Mouse (Mus musculus) right cerebral cortex, postnatal 25 days (tissue): ENCODE measurements at regions not wholly inside any gene's neighbourhood (a gene's known extent, or its start where the extent isn't known, plus 50 kb on each side); places are given as distances from the start of the nearest gene placed in this dataset.

Experiments used
- DNase-seq: peaks from one replicate; pipeline ENCODE4 v3.0.0; 2022

DNA sequence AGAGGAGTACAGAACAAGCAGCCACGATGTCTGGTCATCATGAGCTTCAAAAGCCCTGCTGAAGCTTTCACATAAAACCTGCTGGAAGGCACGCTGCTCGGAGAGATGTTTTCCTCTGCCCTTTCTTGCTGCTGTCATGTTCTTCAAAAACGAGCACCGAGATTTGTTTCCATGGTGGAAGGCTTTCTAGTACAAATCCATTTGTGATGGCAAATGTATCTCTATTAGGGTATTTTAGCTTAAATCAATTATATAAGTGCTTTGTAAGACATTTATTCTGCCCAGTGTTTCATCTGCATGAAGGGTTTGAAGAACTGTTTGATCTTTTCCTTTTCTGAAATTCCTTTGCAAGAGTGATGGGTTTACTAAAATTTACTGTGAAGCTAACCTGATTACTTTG, 253.1 kb downstream of the Fam173b start:
- DNase-seq = no peak

DNA sequence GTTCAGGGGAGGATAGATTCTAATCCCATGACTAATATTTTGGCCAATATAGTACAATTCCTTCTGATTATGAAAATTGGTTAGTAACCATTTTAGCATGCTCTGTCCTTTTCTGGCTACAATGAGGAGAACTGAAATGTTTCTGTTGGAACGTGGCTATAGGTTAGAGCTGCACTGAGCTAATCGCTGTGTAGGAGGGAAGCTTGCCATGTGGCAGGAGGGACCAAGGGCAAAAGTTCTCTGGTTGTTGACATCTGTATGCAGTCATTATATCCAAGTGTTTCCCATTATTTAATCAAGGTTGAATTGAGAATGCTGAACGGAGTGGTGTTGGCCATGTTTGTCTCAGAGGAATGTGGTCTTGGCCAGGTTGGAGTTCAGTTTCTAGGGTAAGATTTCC, 253.5 kb downstream of the Fam173b start:
- no peak for DNase-seq

DNA sequence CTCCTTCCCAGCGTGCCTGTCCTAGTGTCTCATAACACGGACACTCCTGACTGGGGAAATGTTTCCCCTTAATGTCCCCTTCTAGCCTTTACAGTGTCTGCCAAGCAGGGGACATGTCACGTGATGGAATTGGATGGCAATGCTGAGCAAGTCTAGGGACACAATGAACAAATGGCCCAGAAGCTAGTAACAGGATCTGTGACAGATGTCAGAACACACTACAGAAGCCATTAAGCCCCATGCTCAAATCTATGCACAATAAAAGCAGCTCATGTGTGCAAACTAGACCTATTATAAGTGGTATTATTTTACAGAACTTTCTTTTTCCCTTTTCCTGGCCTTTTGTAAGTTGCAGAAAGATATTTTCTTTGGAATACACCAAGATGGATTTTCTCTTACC, 267.4 kb downstream of the Fam173b start:
- no peak for DNase-seq

DNA sequence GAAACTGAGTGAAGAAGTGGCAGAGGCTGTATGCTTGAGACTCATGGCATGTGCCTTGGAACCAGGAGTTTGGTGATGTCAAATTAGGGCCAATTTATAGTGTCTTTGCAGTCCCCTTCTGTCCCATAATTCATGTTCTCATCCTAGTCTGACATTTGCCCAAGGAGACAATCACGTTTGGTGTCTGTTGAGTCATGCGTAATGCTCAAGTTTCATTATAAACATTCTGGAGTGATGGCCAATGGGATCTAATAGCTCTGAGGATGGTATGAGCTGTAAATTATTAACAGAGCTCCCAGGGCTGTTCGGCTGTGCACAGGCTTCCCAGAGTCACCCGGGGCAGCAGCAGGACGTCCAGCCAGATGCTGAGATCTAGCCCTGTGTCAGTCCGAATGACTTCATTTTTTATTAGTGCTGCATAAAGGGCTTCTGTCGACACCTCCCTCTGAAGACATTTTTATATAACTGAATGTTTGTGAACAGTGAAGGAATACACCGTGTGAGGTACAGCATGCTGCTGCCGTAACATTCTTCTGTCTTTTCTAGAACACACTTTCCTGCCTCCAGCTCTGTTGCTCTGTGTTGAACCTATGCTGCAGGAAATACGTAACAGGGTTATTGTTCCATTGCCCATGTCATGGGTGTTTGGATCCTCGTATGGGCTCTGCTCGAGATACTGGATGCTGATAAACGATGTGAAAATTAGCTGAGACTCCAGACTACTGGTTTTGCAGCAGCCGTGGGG, 268.2 kb downstream of the Fam173b start:
- no peak for DNase-seq

DNA sequence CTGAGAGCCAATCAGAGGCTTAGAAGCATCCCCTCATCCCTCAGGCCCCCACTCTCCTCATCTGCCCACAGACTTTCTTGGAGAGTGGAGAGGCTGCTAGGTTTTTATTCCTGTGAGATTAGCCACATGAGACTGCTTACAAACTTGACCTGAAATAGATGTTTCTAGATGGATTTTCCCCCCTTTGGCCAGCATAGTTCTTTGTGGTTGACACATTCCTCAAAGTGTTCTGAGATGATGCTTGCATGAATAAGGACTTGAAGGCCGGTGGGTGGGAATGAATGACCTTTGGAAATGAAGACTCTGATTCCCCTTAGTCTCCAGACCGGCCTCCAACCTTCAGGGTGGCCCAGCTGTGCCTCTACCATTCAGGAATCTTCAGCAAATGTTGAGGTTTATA, 273.8 kb downstream of the Fam173b start:
- DNase-seq = no peak

DNA sequence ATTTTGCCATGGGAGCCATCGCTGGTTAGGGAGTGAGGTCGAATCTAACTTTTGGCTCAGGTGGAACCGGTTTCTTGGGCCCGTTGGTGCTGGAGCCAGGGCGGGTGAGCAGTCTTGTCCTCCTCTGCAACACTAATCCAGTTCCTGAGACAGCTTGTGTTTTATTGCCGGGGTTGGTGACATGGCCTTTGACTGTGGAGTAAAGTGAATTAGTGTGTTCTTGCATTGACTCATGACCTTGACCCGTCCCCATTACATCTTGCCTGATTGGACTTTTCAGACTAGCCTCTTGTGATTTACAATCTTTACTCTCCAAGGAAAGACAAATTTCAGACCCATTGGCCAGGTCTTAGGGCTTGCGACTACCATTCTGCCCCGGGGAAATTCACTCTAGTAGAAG, 278.8 kb downstream of the Fam173b start:
- DNase-seq = no peak

DNA sequence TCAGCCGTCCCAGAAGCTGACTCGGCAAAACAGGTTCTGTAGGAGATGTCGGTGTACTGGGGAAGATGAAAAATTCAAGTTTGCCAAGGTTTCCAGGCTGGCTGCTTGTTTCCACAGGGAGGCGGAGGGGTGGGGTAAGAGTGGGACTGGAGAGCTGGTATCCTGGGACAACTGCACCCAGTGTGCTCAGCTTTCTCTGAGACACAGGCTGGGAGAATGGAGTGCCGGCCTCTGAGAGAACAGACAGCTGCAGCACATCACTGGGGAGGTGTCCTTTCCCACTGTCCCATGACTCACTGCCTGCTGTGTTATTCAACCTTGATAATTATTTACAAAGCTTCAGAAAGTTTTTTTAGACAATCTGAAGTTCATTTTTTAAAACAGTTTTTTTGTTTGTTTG, 280.7 kb downstream of the Fam173b start:
- no peak for DNase-seq

DNA sequence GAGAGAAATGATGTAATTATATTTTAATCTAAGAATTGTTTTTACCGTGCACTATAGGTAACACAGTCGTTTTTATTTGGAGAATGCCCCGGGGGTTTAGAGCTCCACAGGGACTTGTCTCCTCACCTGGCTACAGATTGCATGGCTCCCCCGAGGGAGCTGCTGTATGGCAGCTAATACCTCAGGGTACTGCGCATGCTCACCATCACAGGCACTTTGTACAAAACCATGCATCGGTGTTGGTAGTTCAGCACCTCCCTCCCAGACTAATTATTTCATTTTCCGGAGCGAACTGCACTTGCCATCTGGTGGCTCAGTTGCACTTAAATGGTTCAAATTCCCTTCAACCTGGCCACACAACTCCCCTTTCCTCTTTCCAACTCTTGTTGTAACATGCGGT, 281.9 kb downstream of the Fam173b start:
- no peak for DNase-seq

DNA sequence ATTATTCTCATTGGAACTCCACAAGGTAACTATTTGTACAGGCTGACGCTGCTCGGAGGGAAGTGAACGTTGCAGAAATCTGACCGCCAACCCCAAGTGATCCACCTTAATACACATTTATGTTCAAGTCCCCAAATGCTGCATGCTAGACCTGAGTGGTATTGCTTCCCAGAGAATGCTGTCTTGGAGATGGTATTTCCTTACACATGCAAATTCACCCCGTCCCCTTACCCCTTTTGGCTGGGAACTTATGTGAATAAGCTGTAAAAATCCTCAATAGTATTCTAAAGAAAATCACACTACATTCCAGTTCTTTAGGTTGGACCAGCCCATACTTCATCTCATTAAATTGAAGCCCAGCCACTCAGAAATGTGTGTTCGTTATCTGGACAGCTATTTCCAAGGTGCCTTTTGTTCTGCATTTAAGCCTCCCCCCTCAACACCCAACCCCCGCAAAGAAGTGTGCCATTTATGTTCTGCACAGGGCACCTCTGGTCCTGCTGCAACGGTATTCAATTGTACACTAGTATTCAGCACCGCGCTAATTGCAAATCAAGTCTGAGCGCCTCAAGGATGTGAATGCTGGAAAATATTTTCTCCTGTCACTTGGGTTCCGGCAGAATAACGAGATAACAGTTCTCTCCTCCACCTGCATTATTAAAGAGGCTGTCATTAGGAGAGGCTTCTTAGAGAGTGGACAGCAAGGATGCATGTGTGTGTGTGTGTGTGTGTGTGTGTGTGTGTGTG, 278.0 kb upstream of the Tas2r119 start:
- DNase-seq = no peak

DNA sequence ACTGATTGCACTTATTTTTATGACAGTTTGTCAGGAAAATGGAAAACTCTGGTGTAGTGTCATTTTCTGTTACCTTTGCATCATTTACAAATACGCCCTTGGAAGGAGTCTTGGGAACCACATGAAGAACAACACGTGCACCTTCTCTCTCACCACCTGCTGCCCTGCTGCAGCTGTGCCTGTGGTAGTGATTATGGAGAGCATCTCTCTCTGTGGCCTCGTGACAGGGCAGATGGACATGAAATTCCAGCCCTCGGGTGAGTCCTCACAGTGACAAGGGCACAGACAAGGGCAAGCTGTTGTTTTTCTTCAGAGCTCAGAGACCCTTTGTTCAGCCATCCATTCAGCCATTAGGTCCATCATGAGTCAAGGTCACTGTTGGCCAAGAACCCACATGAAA, 276.8 kb upstream of the Tas2r119 start:
- DNase-seq = no peak

DNA sequence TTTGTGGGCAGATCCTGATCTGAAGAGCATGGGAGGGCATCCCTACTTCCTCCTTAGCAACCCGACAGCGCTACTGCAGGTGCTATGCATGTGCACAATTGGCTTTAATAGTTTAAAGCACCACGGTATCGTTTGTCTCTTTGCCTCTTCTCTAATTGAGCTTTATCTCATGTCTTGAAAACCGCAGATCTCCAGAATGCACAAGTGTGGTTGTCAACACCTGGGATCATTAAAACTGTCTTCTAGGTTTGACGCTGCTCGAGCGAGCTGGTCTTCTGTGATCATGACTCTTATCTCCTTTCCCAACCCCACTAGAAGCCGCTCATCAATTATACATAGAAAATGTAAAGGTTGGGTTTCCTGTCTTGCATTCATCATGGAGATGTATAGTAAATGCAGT, 268.7 kb upstream of the Tas2r119 start:
- DNase-seq = no peak

DNA sequence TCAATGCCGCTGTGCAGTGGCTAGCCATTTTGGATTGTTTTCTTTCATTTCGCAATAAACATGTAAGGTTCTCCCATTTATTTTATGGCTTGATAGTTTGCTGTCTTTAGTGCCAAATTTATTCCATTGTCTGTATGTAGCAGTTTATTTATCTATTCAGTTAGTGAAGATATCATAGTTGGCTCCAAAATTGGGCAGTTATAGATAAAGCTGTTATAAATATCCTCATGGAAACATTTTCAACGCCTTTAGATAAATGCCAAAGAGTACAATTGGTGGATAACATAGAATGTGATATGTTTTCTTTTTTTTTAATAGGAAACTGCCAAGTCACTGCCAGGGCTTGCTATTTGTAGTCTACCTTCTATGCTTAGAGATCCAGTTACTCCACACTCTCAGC, 265.1 kb upstream of the Tas2r119 start:
- no peak for DNase-seq

DNA sequence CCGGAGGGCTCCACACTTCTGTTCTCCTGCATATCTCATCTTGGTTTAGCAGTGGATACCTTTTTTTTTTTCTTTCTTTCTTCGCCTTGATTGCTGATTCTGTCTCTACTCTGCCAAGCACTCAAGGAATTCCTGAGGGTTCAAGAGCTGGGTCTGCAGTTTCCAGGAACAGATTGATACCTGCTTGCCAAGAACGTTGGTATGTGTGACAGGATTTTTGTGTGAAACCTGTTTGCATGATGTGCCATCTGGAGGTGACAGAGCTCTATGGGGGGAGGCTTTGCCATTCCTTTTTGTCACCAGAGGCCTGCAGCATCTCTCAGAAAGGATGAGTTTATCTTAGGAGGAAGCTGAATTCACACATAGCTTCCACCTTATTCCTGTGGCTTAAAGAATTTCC, 255.6 kb upstream of the Tas2r119 start:
- peak; percentile 6 for DNase-seq

DNA sequence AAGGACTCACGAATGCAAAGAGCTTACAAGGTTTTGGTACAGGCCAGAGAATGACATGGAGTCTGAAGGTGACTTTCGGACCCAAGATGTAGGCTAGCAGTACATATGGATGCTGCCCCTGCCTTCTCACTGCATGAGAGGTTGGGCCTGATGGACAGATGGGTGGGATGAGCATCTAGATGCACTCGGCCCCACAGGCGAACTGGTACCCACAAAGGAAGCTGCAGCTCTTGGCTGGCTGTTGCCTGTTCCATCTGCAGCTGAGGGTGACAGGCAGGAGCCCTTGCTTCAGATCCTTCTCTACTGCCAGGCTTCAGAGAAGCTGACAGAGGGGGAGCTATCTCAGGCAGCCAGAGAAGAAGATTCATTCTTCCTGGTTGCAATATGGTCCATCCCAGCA, 216.8 kb upstream of the Tas2r119 start:
- DNase-seq = no peak

DNA sequence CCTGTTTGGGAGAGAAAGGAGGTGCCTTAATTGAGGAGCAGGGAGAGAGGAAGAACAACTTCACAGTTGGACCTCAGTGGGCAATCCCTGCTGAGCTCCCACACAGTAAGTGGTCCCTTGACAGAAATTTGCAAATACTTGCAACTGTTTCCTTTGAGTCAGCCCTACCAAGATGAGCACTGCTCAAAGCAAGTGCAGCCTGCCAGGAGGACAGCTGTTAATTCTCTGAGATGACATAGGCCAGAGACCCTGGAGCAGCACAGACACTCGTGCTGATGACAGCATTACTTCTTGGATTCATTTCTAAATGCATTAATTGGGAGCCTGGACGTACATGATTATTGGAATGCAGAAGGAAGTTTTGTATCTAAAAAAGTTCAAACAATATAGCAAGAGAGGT, 215.1 kb upstream of the Tas2r119 start:
- no peak for DNase-seq

DNA sequence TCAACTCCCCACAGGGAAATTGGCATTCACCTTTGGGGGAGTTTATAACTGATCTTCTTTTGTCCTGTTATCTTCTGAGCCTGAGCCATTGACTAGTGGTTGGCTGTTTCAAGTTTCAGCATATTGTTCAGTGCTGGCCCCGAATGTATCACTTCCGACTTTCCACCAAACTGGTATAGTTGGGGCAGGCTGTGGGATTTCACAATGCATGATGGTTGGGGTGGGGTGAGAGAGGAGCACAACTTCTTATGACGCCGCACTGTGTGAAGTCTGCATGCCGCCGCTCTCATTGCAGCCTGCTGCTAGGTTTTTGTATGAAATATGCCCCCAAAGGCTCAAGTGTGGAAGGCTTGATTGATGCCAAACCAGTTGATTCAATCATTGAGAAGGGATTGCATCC, 212.2 kb upstream of the Tas2r119 start:
- no peak for DNase-seq

DNA sequence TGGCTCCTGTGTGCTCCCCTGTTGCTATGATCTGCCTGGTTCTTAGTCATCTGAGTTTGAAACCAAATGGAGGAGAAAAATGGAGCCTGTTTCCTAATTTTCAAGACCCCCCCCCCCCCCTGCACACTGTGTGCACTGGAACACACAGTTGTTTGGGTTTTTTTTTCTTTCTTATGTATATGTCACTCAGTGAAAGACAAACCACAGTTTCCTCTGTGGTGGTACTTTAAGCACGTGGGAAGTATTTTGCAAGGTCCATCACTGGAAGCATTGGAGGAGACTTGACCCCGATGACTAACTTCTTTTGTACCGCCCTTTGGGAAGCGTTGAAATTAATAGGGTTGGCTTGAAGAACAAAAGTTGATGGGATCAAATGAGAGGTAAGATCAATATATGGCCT, 211.5 kb upstream of the Tas2r119 start:
- DNase-seq = no peak

DNA sequence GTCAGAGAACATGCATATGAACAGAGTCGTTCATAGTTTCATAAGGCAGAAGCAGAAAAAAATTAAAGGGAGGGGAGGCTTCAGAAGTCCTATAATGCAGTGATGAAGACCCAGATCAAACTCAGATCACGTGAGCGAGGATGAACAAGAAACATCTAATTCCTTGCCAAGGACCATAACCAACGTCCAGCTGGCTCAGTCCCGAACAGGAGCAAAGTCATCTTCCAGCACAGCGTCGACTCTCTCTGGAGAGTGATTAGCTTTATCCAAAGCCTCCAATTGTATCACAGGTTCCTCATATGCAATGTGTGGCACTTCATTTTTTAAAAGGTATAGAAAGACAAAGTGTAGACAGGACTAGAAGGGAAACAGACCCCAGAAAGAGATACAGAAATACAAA, 204.2 kb upstream of the Tas2r119 start:
- DNase-seq = no peak

DNA sequence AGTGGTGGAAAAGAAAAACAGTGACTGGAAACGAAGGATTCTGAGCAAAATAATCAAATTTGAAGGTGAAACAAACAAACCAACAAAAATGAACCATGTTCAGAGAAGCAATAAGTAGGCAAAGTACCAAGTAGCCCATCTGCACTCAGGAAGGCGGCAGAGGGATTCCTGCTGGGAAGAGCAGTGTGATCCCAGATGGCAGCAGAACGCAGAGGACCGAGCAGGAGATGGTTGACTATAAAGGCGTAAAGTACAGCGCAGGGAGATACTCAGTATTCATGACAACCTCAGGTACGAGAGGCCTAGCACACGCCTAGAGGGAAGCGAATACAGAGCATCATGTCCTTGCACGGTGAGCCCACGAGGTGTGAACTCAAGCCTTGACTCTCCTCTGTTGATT, 203.2 kb upstream of the Tas2r119 start:
- no peak for DNase-seq

DNA sequence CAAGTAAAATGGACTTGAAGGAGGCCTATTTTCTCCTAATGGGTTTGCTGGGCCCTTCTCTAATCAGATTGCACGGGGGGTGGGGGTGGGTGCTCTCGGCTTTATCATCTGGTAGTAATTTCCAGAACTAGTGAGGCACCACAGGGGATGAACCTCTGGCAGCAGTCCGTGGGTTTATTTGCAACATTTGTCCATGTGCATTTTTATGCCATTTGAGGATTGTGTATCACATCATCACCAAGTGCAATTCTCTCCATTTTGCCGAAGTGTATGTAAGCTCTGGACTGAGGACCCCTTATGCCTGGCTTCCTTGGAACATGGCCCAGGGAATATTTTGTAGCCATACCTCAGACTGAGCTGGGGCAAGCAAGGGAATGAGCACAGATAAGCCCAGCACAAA, 200.6 kb upstream of the Tas2r119 start:
- DNase-seq = no peak

DNA sequence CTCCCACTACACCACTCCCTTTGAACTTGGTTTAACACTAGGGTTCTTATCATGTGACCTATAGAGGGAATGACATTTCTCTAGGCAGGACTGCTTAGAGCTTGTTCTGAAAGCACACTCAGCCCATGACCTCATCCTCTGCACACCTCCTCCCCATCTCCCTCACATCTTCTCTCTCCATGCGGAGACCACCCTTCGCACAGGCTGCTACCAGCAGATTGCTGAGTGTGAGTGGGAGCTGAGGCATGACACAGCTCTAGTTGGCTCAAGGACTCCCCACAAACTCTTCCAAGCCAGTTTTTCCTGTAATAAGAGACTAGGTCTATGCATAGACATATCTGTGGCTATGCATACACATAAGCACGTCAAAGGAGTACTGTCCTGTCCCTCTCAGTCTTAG, 199.5 kb upstream of the Tas2r119 start:
- no peak for DNase-seq

DNA sequence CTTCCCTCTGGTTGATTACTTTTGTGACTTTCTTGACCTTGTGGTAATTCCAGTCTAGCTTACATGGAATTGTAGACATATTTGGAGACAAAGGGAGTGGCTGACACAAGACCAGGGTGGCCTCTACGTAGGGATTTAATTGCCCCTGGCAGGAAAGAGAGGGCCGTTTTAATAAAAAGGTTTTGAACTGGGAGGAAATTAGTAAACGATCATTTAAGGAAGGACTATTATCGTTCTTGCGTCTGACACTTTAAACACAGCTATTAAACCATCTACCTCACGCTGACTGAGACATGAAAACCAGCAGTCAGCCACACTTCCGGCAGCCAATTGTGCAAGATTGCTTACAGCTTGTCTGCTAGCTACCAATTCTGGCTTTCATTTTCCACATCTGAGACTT, 197.1 kb upstream of the Tas2r119 start:
- DNase-seq = no peak

DNA sequence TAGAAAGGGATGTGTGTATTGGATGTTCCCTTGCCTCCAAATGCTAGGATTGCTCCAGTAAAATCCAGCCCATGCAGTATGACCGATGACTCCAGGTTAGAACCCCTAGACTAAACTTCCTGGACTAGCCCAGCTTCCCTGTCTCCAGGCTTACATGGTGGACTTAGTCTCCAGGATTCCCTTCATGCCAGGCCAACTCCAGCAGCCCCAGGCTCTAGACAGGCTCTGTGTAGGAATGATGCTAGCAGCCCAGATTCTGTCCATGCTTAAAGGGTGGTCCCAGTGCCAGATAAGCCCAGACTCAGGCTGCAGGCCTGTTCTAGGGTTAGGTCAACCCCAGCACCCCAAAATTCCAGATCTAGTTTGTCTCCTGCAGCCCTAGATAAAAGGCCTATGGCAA, 196.3 kb upstream of the Tas2r119 start:
- DNase-seq = no peak

DNA sequence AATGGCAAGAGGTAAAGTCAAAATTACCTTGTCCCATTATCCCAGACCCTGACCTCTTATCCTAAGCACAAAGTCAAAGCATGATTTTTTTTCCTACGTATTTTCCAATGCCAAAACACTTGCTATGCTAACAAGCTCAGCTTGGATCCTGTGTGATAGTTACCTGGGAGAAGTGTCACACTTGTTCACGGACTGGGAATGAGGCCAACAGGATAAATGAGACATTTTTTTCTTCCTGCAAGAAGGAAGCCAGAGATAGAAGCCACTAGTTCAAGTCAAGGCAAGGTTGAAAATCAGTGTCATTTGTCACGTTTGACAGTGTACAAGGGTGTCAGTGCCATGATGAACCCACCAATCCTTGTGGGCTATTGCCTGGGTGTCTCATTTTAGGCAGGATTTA, 189.8 kb upstream of the Tas2r119 start:
- no peak for DNase-seq

DNA sequence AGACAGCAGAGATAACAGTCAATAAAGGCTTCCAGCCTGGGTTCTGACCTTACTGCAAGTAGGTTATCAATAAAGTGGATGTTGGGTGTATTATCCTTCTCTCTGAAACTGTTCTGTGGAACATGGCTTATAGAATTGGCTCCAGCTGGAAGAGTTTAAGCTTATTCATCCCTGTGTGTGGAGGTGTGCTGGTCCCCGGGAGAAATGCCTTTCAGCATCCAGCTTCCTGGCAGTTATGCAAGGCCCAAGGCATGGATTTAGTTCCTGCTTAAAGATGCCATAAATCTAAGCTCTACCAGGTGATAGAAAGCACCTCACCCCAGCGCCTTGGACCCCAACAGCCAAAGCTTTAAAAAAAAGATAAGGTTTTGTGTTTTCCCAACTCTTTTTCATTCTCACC, 188.0 kb upstream of the Tas2r119 start:
- peak; percentile 27 for DNase-seq
